Mouse (Mus musculus): ENCODE results near the gene Cst13.
"Not testable (repeated sequence)": the region's sequence is repeated elsewhere in the genome, so short reads cannot be mapped to it uniquely, and the experiment has no call there.

Cst13 gene

DNA sequence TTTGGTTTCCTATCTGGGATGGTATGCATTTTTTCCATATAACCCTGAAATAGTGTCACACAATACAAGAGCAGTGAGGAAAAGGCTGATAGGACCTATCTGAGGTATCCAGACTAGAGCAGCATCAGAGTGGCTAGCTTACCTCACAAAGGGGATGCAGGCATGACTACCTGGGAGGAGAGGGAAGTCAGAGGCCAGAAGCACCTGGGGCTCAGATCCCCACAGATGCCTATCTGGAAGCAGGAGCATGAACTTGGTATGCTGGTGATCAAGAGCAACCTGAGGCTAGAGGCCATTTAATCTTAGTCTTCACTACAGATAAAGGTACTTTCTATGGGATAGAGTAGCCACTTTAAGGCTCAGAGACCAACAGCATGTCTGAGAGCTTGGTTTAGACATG lies at the start of gene Cst13:
TSS of gene Cst13 (plus strand) at position 173 of the 400 bp plus-strand sequence.
- no peak for DNase-seq

DNA sequence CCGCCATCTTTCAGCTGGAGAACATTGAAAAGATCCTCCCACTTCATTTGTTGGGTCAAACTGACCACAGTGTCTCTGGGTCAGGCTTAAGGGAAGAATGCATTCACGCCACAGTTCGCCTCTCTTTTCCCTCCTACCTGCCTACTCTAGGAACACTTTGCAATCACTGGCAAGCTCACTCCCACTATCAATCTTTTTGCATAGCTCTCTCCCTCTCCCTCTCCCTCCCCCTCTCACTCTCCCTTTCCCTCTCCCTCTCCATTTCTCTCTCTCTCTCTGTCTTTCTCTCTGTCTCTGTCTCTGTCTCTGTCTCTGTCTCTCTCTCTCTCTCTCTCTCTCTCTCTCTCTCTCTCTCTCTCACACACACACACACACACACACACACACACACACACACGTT lies 48.5 kb upstream of the Cst13 start, which contains the start of gene Cst11:
TSS of gene Cst11 (minus strand) at position 101 of the 400 bp plus-strand sequence.
- not testable (repeated sequence) for DNase-seq

DNA sequence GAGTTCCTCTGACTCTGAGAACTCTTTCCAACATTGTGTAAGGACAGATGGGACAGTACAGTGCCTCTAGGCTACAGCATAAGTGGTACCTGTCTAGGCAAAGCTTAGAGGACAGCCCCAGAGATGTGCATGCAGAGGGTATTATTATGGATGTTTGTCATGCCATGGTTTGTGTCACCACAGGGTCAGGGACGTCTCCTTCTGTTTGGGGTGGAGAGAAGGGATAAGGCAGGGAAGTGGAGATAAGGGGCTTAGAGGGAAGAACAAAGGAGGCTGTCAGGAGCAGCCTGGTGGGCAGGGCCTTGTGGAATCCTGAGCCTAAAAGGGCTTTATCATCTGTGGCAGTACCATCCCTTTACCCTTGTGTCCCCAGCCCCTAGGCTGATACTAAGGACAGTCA lies 38.2 kb upstream of the Cst13 start, which contains the start of gene 8030411F24Rik:
TSS of gene 8030411F24Rik (plus strand) at position 301 of the 400 bp plus-strand sequence.
- no peak for DNase-seq

DNA sequence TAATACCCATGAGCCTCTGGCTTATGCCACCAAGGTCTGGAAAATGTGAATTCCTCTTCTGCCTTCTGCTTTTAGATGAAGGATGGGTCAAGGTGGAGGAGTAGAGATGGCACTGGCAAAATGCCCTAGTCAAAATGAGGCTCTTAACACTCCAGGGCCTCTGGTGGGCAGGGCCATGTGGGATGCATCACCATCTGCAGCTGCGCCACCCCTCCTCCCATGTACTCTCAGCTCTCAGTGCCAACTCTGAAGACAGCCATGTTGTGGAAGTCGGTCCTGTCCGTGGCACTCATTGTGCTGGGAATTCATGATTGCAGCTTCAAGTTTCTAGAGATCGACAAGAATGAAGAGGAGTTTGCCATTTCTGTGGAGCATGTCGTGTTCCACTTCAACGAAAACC lies 30.7 kb upstream of the Cst13 start, which contains the start of gene Cst12:
TSS of gene Cst12 (plus strand) at position 220 of the 400 bp plus-strand sequence.
- DNase-seq, result no peak

DNA sequence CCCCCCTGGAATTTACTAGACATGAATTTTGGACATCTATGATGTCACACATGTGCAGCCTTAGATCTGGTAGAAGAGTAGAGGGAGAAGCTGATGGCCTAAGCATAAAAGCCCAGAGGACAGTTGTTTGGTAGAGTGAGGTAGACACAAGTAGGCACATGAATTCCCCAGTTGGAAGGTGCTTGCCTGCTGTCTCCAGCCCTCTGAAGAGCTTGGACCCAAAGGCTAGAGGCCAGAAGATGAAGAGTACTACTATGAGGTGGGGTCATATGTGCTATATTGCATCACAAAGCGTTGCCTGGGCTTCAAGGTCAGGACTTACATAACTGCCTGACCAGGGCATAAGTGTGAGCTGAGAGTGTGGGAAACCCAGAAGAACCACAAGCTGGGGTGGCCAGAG lies 21.4 kb upstream of the Cst13 start, which contains the start of gene Cst8:
TSS of gene Cst8 (plus strand) at position 301 of the 400 bp plus-strand sequence.
- no peak for DNase-seq

DNA sequence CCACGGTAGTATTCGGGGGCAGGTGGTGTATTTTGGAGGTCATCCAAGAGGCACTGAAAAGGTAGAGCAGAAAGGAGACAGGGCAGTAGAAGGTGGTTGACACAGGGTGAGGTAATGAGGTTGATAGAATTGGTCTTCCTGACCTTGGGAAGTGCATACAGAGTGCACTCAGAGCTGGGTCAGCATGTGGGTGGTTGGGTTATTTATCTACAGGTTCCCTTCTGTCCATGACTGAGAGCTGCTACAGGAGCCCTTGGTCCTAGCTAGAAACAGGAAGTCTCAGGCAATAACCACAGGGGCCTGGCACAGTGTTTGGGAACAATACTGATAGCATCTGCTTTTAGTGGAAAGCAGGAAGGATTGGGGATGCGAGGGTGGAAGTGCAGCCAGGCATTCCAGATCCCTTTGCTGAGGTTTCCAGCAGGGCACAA lies 18.4 kb upstream of the Cst13 start:
- DNase-seq, result no peak

DNA sequence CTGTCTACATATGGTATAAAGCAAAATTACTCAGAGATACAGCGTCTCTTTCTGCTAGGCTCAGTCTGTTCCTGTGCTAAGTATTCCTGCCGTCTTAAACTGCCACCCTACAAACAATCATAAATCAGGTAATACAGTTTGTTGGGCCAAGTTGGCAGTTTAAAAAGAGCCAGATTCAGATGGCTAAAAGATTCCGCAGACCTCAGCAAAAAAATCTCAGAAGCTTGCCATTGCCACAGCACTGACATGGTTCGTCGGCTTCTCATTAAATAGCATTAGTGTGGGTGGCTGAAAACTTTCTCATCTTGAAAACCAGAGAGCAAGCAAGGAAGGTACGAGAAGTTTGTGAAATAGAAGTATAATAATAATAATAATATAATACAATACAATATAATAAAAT lies 13.2 kb upstream of the Cst13 start:
- DNase-seq, result no peak

DNA sequence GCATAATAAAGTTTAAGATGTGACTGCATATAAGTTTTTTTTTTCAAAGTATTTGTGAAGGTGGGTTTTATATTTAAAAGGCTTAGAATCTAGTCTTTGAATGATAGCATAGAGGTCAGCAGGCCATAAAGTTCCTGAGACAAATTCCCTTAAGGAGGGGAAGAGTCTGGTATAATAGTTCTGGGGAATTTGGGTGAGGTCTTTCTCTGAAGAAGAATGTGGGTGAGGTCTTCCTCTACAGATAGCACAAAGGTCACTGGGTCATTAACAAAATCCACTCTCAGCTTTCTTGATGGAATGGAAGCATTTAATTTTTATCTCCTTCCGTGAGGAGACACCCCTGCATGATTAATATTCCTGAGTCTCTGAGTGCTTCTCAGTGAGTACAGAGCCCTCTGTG lies 6.1 kb downstream of the Cst13 start:
- DNase-seq, result no peak

DNA sequence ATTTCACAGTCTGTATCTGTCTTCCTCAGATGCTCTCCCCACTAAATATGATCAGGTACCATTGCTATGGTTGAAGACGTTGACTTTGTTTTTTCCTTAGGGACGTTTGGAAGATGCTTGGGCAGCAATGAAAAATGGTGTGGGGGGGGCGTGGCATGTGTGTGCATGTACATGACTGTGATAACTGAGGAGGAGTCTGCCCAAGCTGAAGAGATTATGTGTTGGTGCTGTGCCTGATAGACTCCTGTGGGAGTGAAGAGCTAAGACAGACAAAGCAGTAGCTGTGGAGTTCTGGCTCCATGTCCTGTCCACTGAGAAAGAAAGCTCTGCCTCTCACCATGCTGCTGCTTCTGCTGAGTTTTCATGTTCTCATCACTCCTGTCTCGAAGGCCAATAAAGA lies 15.0 kb downstream of the Cst13 start, which contains the start of gene Cst9:
TSS of gene Cst9 (plus strand) at position 236 of the 400 bp plus-strand sequence.
- no peak for DNase-seq

DNA sequence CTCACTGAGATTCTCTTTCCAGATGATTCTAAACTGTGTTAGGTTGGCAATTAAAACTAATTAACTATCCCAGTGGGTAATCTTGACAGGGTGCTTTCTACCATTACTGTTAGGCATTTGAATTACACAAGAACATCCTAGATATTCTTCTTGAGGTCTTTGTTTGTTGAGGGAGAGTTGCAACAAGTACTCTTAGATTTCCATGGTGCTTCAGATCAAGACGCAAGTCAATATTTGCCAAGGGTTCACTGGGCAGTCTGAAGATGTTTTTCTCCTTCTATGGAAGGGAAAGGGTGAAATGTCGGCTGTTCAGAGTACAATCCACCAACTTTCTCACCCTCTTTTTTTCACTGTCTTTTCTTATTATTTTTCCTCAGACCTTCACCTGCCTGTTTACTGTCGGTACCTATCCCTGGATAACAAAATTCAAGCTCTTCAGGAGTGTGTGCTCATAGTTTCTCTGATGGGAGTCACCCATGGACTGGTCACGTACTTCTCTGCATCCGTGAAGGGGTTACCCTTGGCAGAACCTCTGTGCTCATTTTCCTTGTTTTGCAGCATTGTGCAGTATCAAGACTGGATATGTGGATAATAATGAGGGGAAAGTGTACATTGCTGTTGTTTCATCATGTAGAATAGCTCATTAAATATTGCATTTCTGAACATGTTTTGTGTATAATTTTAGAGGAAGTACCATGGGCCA lies 18.3 kb downstream of the Cst13 start:
- DNase-seq, result no peak

DNA sequence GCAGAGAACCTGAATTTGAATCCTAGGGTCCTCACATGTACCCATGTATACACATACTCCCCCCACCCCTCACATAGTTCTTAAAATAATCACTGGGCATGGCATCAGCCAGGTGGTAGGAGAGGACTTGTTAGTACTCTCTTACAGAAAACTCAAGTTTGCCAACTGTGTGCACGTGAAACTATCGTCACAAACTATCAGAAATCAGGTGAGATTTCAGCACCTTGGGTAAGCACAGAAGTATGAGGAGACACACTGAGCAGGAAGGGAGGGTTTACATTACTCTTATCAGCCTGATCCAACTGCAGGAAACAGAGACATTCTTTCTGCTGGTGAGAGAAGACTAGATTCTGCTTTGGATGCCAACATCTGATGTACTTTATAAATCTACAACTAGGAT lies 19.3 kb downstream of the Cst13 start:
- DNase-seq, result no peak

DNA sequence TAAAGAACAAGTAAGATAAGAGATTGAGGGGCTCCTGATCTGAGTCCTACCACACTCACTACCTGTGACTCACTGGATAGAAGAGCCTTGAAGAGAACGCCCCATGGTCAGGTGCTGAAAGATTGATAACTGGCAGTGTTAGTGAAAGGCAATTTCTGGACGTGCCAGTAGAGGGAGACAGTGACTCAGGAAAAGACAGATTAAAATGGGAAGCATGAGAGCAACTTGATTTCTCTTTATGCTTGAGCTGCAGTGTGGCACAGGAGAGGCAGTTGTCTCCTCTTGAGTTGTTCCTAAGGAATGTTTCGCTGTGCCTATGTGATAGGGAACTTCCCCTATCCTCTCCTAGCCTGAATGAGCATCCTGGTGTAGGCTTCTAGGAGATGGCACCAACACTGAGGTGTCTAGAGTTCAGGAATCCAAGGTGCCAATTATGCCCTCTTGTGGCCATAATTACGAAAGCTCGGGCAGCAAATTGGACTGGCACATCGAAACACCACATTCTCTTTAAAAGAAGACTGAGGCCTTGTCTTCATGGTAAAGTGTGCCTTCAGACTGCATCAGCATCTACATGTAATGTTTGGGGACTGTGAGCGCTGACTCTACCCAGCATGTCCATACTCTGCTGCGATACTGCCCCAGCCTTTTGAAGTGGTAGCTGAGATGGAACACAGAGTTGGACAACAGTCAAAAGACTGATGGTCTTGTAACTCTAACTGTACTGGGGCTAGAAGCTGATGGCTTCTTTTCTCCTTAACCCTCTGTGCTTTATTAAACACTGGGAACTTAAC lies 31.4 kb downstream of the Cst13 start:
- DNase-seq, result peak; percentile 69

DNA sequence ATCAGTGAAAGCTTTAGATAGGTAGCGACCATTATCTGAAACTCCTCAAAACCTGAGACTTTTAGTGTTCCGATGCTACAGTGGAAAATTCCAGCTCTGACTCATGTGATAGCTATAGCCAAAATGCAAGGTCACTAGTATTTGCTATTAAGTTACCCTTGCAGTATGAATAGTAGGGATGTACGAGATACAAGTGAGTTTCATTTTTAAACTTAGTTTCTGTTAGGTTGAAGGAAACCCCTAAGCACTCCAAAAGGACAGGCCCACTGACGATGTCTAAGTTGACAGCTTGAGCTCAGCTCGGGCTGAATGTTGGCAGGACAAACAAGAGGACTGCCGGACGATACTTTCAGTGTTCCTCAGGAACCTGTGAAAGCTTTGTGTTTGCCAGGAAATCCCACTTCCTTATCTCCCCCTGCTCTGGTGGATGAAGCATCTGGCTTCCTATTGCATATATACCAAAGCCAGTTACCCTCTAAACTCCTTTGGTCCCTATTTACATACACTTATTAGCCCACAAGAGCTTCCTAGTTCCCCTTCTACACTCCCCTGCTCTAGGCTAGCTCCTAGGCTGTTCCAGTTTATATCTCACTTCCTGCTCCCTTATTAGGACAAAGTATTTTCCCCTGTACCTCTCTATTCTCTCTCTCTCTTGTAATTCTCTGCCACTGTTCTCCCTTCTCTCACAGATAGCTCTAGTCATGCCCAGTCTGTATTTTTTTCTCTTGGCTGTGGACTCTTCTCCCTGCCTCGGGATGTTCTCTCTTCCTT lies 36.9 kb downstream of the Cst13 start:
- no peak for DNase-seq

DNA sequence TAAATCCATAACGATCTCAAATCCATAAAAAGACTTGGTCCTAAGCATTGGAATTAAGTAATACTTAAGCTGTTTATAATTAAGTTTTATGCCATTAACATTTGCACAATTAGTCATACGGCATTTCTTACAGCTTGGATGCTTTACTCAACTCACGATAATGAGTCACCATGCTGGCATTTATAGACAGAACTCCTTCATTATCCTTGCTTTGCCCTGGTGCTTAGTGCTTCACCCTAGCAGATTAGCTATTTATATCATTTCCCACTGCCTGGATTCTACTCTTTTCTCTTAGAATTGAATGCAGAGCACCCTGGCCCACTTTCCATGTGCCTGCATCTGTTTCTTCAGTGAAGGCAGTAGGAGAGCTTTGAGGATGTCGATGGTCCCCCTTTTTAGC lies 37.6 kb downstream of the Cst13 start:
- no peak for DNase-seq

DNA sequence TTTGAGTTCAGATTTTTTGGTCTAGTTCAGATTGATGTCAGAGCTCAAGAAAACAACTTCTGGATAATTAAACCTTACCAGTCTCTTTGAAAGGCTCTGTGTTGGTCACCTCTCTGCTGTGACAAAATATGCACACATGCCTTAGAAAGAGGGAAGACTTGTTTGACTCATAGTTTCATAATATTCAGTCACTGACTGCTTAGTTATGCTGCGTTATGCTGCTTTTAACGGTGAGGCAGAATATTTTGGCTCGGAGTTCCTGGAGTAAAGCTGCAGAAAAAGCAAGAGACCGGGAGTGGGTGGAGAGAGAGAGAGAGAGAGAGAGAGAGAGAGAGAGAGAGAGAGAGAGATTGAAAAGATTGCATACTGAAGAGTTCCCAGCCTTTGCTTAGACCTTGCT lies 41.1 kb downstream of the Cst13 start:
- DNase-seq, result no peak

DNA sequence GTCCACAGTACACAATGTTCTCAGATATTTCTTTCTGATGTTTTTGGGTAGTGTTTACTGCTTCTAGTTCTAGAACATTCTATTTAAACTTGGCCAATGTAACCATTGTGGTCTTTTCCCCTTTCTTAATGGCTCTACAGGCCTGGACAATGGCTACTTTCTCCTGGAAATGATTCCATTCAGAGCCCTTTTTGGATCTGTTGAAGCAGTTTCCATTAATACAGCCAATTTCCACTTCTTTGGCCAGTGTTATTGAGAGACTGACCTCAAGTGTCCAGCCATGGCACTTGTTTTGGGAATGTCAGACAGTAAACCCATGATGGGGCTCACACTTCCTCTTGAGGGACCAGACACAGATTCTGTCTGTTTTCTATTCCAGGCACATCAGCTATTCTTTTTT lies 41.8 kb downstream of the Cst13 start:
- no peak for DNase-seq

DNA sequence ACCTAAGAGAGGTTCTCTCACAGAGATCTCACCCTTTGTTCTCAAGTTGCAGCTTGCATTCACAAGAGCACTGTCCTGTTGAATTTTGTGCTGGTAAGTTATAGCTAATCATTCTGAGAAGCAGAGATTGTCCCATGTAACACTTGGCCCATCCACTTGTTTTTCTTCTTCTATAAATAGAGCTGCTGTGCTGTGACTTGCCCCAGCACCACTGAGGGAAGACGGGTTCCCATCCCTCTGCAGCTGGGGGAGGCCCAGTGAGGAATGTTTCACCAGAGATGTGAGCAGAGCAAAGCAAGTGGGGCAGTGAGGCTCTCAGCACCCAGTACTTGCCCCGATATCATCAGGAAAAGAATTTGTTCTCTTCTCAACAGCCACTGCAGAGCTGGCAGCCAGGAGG lies 45.1 kb downstream of the Cst13 start, which contains the start of gene 9230104L09Rik:
TSS of gene 9230104L09Rik (minus strand) at position 73 of the 400 bp plus-strand sequence.
- no peak for DNase-seq

DNA sequence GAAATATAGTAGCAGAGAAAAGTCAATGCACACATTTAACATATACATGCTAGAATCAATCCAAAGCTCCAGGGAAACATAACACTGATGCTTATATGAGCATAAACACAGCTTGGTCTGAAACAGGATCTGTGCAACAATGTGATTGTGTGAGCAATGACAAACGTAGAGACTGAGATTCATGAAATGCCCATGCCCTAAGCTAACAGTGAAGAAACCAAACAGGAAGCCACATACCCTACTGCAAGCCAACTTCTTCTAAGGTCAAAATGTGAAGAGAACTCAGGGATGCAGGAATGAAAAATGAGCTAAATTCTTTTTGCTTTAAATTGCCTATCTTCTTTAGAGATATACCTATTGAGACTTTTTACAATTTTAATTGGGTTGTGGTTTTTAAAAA lies 49.1 kb downstream of the Cst13 start:
- DNase-seq, result no peak

DNA sequence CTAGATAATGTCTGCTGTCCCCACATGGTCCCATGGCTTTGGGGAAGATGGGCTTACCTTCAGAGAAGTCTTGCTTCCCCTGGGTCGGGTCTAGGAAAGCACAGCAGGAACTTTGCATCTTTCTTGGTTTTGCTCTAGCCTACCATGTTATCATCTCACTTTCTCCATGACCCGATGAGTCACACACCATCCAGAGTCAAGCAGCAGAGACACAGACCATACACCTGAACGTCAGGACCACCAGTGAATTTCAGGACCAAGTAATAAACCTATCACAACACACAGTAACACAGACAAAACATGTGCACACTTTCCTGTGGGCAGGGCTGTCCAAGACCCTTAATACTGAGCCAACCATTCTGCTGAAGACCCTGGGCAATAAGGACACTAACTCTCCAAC lies 50.6 kb downstream of the Cst13 start:
- DNase-seq, result no peak

DNA sequence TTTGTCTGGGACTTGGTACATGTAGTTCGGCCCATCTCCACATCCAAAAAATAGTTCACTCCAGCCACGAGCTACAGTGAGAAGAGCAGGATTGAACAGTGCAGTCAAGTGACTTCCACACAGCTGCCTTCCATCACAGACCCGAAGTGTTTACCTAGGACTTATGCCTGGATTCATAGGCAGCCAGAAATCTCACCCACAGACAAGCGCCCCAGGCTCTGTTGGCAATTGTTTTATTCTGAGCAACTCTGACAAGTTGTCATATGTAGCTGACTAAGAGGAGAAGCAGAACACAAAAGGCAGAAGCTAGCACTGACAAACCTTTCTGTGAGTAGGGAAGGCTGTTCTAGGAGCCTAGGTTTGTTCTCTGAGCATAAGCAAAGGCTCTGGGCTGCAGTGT lies 53.0 kb downstream of the Cst13 start:
- no peak for DNase-seq

DNA sequence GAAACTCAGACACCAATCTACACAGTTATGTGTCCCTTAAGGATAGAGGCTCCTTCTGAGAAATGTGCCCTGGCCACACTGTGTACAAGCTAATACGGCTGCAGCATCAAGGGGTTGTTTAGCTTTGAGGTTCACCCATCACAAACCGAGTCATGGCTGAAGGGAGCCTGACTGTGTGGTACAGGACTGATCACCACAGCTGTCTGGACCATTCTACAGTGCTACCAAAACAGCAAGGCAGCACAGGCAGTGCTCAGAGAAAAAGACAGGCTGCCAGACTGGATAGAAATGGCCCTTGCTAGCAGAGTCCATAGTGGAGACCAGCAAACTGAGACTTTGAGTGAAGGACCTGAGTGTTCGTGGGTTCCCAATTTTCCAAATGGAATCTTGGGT lies 54.3 kb downstream of the Cst13 start:
- DNase-seq, result no peak

DNA sequence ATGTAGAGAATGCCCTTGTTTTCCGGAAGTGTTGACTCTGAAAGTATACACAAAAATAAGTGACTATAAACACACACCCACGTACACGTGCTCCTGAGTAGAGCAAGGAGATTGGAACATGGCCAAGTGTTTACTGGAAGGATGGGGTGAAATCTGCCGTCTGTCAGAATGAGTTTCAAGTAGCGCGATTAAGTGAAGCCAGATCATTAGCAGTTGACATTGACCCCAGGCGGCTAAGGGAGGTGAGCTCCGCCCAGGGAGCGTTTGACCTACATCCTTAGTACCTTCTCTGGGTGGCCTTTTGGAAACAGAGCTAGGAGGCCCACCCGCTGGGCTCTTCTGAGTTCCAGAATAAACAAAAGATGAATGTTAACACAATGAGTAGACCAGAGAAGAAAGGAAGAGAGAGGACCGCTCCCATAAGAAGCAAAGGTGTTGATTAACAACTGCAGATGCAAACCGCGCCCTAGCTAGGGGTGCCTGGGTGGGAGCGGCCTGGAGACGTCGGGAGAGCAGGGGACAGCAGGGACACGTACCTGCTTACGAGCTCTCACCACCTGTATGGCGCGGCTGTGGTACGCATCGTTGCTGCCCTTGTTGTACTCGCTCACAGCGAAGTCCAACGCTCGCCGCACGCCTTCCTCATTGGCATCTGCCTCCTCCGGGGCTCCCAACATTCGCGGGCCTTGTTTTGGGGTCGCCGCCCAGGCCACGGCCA lies 54.9 kb downstream of the Cst13 start:
- no peak for DNase-seq

Measured in right cerebral cortex, postnatal 25 days (tissue).